Mouse (Mus musculus) megakaryocyte, embryonic 14.5 days (primary cell): ENCODE measurements around the gene Isl2.

Experiments used
- FLI1 ChIP-seq: IDR thresholded peaks from 2 replicates; pipeline ENCODE4 v1.6.1; 2012; ENCODE audit warnings: low read length, inconsistent platforms, mixed read lengths
- GATA1 ChIP-seq: IDR thresholded peaks from 3 replicates; pipeline ENCODE4 v1.6.1; 2012; ENCODE audit warnings: mixed read lengths, low read length, inconsistent platforms, borderline replicate concordance

GRCm38 (mm10) chr9:55540391-55540770, 1.9 kb downstream of the Isl2 start:
- TF ChIP-seq GATA1 (no peak), FLI1 (no peak)
